Mouse (Mus musculus) adipocyte (in vitro differentiated cells): ENCODE measurements around the gene Zfp524.
A peak's percentile ranks its signal among the peaks of the same experiment; 100 is the strongest.
"Not testable (repeated sequence)": the region's sequence is repeated elsewhere in the genome, so short reads cannot be mapped to it uniquely, and the experiment has no call there.

ENCODE experiments used
- DNase-seq: peaks from one replicate; pipeline ENCODE4 v3.0.0-alpha.2; 2016; ENCODE audit warnings: low spot score

Zfp524 gene

GRCm38 (mm10) chr7:5016057-5016456 lies 1.8 kb downstream of the Zfp524 start:
- peak; percentile 33 for DNase-seq

- no peak for DNase-seq
Measured at GRCm38 (mm10) chr7:5016920-5017319, 2.7 kb downstream of the Zfp524 start.

GRCm38 (mm10) chr7:5017352-5017751 lies 3.1 kb downstream of the Zfp524 start:
- DNase-seq = no peak

- DNase-seq = no peak
Measured at GRCm38 (mm10) chr7:5017931-5018330, 3.7 kb downstream of the Zfp524 start.

- DNase-seq = not testable (repeated sequence)
Measured at GRCm38 (mm10) chr7:5019576-5019975, 5.4 kb downstream of the Zfp524 start.

- peak; percentile 97 for DNase-seq
Measured at GRCm38 (mm10) chr7:5020000-5020681, 5.9 kb downstream of the Zfp524 start, which contains the start of the genes Zfp865 and Ccdc106. Zfp865 (plus strand) TSS chr7:5020376. Ccdc106 (plus strand) TSS chr7:5020553.

- DNase-seq = peak; percentile 25
Measured at GRCm38 (mm10) chr7:5020685-5021084, 6.5 kb downstream of the Zfp524 start.

GRCm38 (mm10) chr7:5021197-5021596 lies 7.0 kb downstream of the Zfp524 start:
- DNase-seq = peak; percentile 50

GRCm38 (mm10) chr7:5029543-5029942 lies 15.3 kb downstream of the Zfp524 start:
- DNase-seq = no peak

GRCm38 (mm10) chr7:5029946-5030345 lies 15.7 kb downstream of the Zfp524 start:
- no peak for DNase-seq

- no peak for DNase-seq
Measured at GRCm38 (mm10) chr7:5030554-5031275, 16.5 kb downstream of the Zfp524 start.

GRCm38 (mm10) chr7:5031496-5031895 lies 17.3 kb downstream of the Zfp524 start:
- DNase-seq = no peak

GRCm38 (mm10) chr7:5033818-5034217 lies 19.6 kb downstream of the Zfp524 start, which contains the start of gene 4632433K11Rik:
4632433K11Rik (plus strand) TSS chr7:5034118.
- DNase-seq = no peak

- DNase-seq = no peak
Measured at GRCm38 (mm10) chr7:5035628-5036027, 21.4 kb downstream of the Zfp524 start.

- no peak for DNase-seq
Measured at GRCm38 (mm10) chr7:5036136-5036535, 21.9 kb downstream of the Zfp524 start.

GRCm38 (mm10) chr7:5037026-5037425 lies 22.8 kb downstream of the Zfp524 start:
- no peak for DNase-seq

- DNase-seq = no peak
Measured at GRCm38 (mm10) chr7:5037467-5037866, 23.3 kb downstream of the Zfp524 start.

GRCm38 (mm10) chr7:5038109-5038732 lies 24.0 kb downstream of the Zfp524 start, which contains the start of gene Zfp784:
Zfp784 (minus strand) TSS chr7:5038446.
- DNase-seq = peak; percentile 88

- peak; percentile 39 for DNase-seq
Measured at GRCm38 (mm10) chr7:5038940-5039339, 24.7 kb downstream of the Zfp524 start.

- DNase-seq = no peak
Measured at GRCm38 (mm10) chr7:5044981-5045380, 30.8 kb downstream of the Zfp524 start.

- DNase-seq = no peak
Measured at GRCm38 (mm10) chr7:5046112-5046511, 31.9 kb downstream of the Zfp524 start.

GRCm38 (mm10) chr7:5047313-5047712 lies 33.1 kb downstream of the Zfp524 start:
- DNase-seq = peak; percentile 63
